Mouse (Mus musculus) bone marrow macrophage, adult 2 months (primary cell): ENCODE measurements around the gene Lrrc46. TPM values are rescaled to one million over a fixed set of nuclear protein-coding genes. Genes with fewer than 3 reads are reported as not detected.

ENCODE experiments used
- H3K27ac ChIP-seq: 2 replicates; pipeline ENCODE4 v1.5.1; 2012; ENCODE audit warnings: low read depth, low read length; ENCODE audit not compliant: insufficient read depth
- H3K4me1 ChIP-seq: 2 replicates; pipeline ENCODE4 v1.6.1; 2012; ENCODE audit warnings: low read length; ENCODE audit not compliant: control insufficient read depth, insufficient read depth
- H3K4me3 ChIP-seq: 2 replicates; pipeline ENCODE4 v1.5.1; 2012; ENCODE audit warnings: mild to moderate bottlenecking, low read length, moderate library complexity; ENCODE audit not compliant: insufficient read depth
- CTCF ChIP-seq: IDR thresholded peaks from 2 replicates; pipeline ENCODE4 v1.5.1; 2012; ENCODE audit warnings: low read depth, mild to moderate bottlenecking, low read length, moderate library complexity
- POLR2A ChIP-seq: IDR thresholded peaks from 2 replicates; pipeline ENCODE4 v1.6.1; 2012; ENCODE audit warnings: mild to moderate bottlenecking, low read depth, low read length, borderline replicate concordance
- polyA plus RNA-seq: library from polyadenylated mRNA; stranded (reverse); fragments of >200 nt; gene quantifications from 2 replicates; pipeline ENCODE4 v1.2.4, GENCODE M21; 2012; ENCODE audit not compliant: missing spikeins, insufficient read depth, insufficient read length

Lrrc46 gene
- polyA plus RNA-seq, 1 experiment = not detected

DNA sequence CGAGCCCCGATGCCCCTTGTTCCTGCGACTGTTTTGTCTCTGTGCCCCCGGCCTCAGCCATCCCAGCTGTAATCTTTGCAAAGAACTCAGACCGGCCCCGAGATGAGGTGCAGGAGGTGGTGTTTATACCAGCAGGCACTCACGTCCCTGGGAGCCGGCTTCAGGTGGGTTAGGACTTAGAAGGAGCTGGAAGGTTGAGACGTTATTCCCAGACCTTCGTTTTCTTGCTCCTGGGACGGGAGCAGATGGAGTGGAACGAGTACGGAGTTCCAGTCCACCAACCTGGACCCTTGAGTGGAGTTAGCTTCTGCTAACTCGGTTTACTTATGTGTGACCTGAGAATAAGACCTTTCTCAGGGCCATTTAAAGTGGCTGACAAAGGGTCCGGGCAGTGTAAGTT, 10.8 kb downstream of the Lrrc46 start:
- Histone ChIP-seq H3K4me1 (peaks cover 8% of the 10 kb centered on the region), H3K4me3 (peak overlapping the region; percentile 74), H3K27ac (no peak overlapping the region)
- TF ChIP-seq POLR2A (no peak), CTCF (no peak)

DNA sequence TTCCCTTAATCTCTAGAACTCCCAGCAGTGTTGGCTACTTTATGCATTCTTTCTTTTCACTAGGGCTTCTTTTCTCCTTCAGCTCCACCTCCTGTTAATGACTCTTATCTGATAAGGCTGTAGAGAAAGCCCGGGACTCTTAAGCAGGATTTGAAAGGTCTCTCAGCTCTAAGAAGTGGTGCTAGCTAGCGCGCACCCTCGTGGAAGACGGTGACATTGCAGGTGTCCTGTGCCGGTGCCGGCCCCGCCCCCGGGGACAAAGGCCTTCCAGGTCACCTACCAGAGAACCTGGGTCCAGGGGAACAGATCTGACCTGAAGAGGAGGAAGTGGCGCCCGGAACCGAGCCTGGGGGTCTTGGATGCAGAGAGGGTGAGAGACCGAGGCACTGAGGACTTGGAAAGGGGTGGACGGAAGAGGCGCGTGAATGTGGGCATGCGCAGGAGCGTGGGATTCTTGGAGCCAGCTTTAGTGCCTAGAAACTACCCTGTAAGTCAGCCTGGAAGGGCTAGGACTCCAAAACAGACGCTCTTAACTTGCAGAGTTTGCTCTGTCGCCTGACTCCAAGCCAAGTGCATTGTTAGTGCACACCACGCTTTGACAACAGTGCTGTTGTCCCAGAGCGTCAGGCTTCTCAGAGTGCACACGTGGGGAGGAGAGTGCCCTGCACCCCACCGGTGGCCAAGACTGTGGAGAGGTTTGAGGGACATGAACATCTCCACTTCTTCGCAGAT, 11.4 kb downstream of the Lrrc46 start, which contains the start of gene Scrn2:
Scrn2 (plus strand) TSS at position 253 of the 732 bp plus-strand sequence.
- H3K4me1 ChIP-seq = peaks cover 8% of the 10 kb centered on the region
- peak within 1 kb of the TSS; percentile 74 for H3K4me3 ChIP-seq
- peak; percentile 50; the same call in 1 of the 2 replicates for TF ChIP-seq CTCF
- TF ChIP-seq POLR2A = no peak
- no peak within 1 kb of the TSS for H3K27ac ChIP-seq

DNA sequence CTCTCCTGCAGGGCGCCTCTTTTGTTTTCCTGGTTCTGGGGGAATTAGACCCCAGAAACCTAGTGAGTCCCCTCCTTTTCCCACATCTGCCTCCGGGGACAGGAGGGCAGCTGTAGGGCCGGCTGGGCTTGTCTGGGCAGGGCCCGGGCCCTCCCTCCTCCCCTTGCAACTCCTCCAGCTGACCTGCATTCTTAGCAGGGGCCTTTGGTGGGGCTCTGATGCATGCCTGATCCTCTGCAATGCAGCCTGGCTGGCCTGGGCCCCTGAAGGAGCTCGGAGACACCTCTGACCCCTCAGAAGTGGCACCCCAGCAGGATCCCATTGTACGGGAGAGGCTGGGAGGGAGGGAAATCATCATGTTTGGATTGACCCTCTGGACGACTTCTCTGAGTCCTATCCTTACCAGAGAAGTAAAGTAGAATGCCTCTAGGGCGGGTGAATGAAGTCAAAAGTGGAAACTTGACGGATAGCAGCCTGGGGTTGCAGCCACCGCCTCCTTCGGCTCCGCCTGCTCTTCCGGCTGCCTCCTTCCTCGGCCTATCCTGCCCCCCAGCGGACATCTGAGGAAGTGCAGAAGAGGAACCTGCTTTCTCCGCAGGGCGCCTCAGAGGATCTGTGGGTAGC, 15.4 kb downstream of the Lrrc46 start:
- peak overlapping the region; percentile 38 for H3K4me3 ChIP-seq
- H3K27ac ChIP-seq = no peak overlapping the region
- TF ChIP-seq CTCF = peak; percentile 45
- no peak for TF ChIP-seq POLR2A
- H3K4me1 ChIP-seq = peaks cover 10% of the 10 kb centered on the region

DNA sequence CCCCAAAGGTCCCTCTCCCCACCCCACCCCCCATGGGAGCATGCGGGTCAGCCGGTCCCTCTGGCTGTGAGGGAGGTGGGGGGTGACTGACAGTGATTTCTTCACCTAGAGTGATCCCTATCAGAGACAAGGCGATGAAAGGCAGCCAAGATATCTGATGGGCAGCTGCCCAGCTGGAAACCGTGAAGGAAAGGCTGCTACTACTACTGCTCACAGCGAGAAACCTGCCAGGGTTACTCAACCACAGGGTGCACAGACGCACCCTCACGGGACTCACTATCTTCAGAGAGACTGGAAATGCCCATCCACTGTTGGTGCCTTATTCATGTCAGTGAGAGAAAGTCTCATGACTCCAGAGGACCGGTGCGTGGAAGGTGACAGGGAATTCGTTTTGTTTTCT, 16.2 kb downstream of the Lrrc46 start:
- peaks cover 7% of the 10 kb centered on the region for H3K4me1 ChIP-seq
- H3K4me3 ChIP-seq = no peak overlapping the region
- H3K27ac ChIP-seq = no peak overlapping the region
- TF ChIP-seq POLR2A = no peak
- no peak for TF ChIP-seq CTCF

DNA sequence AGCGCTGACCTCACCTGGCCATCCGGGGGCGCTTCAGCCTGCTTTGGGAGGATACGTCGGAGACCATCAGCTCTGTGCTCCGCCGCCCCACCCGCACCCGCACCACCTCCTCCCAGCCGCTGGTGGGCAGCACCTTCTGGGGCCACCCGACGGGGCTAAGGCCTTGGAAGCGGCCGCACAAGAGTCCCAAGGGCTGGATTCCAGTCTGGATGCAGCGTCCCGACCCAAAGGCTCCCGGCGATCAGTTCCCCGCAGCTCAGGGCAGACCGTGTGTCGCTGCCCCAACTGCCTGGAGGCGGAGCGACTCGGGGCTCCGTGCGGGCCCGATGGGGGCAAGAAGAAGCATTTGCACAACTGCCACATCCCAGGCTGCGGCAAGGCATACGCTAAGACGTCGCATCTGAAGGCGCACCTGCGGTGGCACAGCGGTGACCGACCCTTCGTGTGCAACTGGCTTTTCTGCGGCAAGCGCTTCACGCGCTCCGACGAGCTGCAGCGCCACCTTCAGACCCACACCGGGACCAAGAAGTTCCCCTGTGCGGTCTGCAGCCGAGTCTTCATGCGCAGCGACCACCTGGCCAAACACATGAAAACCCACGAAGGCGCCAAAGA, 19.2 kb downstream of the Lrrc46 start:
- H3K4me3 ChIP-seq = peak overlapping the region; percentile 88
- TF ChIP-seq POLR2A = no peak
- TF ChIP-seq CTCF = peak; percentile 46
- H3K4me1 ChIP-seq = peaks cover 7% of the 10 kb centered on the region

DNA sequence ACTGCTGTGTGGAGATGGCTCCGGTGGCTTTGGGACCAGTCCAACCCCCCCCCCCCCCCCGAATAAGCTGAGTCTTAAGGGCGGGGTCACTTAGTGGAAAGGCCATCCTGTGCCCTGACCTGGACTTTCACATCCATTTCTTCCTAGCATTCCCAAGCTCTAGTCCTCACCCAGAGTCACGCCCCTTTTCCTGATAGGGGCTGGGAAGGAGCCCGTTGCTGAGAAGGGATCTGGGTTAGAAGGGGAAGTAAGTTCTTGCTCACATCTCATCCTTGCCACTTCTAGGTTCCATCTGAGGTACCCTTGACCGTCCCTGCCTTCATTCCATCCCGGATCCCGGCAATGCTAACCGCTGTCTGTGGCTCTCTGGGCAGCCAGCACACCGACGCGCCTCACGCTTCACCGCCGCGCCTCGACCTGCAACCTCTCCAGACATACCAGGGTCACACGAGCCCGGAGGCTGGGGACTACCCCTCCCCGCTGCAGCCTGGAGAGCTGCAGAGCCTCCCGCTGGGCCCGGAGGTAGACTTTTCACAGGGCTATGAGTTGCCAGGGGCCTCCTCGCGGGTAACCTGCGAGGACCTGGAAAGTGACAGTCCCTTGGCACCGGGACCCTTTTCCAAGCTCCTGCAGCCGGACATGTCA, 20.0 kb downstream of the Lrrc46 start:
- H3K27ac ChIP-seq = no peak overlapping the region
- no peak for TF ChIP-seq POLR2A
- no peak for TF ChIP-seq CTCF
- peaks cover 7% of the 10 kb centered on the region for H3K4me1 ChIP-seq
- H3K4me3 ChIP-seq = peak overlapping the region; percentile 88; the same call in 1 of the 2 replicates

More for the DNA sequence above, 19.2 kb downstream of the Lrrc46 start:
- no peak overlapping the region for H3K27ac ChIP-seq

DNA sequence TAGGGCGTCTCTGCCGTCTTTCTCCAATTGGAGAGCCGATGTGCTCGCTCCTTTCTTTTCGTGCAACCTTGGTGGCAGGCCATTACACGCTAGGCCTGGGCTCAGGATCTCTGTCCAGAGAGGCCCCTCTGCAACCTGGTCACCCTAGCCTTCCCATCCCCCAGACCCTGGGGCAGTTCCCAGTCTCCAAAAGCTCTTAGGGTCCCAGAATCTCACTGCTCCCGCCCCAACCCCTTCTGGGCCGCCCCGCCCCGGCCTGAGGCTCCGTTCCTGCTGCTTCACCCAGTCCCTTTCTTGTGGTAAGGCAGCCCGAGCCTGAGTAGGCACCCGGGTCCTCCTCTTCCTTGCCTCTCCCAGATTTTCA, 21.9 kb downstream of the Lrrc46 start:
- no peak for TF ChIP-seq CTCF
- TF ChIP-seq POLR2A = no peak
- H3K4me1 ChIP-seq = 0 out of 2 replicates have a peak, but pooled peaks cover 3% of the 10 kb centered on the region
- no peak overlapping the region for H3K4me3 ChIP-seq
- H3K27ac ChIP-seq = no peak overlapping the region

DNA sequence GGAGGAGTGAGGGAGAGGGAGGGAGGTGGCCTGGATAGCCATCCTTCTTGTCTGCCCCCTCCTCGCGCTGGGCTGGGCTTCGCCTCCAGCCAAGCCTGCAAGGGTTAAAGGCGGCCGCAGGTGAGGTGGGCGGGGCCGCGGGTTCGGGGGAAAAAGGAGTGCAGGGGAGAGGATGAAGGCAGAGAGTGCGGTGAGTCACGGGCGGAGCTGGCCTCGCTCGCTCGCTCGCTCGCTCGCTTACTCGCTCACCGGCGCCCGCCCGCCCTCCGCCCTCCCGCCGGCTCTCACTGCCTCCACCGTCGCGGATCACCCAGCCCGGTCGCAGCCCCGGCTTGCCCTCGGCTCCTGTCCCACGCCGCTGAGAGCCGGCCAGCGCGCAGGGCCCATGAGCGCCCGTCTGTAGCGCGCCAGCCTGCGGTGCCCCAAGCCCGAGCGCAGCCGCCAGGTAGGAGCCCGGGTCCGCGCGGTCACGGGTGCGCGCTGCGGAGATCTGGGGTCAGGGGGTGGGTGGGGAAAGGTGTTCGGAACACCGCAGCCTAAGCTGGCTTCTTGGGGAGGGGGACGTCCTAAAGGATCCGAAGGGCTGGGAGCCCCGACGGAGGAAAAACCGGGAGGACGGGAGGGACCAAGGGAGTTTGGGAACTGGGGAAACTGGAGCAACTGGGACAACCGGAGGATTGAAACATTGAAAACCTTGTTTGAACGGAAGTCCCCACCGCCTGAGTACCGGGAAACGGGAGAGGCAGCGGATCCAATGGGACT, 22.4 kb downstream of the Lrrc46 start:
- Histone ChIP-seq H3K4me1 (0 out of 2 replicates have a peak, but pooled peaks cover 3% of the 10 kb centered on the region), H3K4me3 (no peak overlapping the region), H3K27ac (no peak overlapping the region)
- TF ChIP-seq POLR2A (no peak), CTCF (no peak)

DNA sequence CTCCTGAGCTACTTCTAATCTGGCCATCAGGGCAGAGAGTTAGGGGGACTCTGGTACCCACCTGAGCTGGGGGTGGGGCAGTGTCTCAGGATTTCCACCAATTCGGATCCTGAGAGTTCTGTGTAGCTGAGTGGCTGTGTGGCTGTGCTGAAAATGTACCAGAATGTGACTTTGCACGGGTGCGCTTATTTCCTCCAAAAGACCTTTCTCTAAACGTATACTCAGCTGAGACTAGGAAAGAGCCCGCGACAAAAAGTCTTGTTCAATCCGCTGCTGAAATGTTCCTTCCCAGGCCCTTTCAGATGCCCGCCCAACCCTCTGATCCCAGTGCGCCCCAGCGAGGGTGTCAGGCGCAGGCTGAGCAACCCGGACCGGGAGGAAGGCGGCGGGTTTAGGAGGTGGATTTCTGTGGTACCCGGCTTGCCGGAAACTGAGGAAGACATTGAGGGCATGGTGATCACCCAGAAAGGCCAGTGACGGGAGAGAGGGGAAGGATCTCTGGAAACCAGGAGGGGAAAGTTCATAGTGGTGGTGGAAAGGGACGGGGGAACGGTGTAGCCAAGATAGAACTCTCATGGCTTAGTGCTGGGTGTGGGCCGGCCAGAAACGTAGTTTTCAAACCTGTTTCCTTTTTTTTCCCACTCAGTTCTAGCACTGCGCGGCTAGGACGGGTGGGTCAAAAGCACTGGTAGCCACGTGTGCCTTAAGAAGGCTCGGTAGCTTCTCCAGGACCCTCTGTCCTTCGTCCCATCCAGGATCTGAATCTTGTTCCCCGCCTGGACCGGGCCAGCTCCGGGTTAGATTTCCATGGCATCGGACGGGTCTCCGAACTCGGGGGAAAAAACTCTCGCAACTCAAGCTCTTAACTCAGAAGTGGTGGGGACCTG, 23.3 kb downstream of the Lrrc46 start:
- no peak overlapping the region for H3K4me3 ChIP-seq
- no peak for TF ChIP-seq CTCF
- no peak for TF ChIP-seq POLR2A
- no peak overlapping the region for H3K27ac ChIP-seq
- H3K4me1 ChIP-seq = 0 out of 2 replicates have a peak, but pooled peaks cover 3% of the 10 kb centered on the region
